Mouse (Mus musculus) MEL (cell line): ENCODE measurements around the gene Sec24d. TPM values are rescaled to one million over a fixed set of nuclear protein-coding genes. Genes with fewer than 3 reads are reported as not detected.

Source experiments
- DNase-seq: peaks from one replicate; pipeline ENCODE4 v3.0.0; 2011; ENCODE audit warnings: low read depth, low spot score
- H3K27ac ChIP-seq: 2 replicates; pipeline ENCODE4 v1.5.1; 2012; ENCODE audit warnings: low read depth, mild to moderate bottlenecking, control low read depth, low read length, moderate library complexity; ENCODE audit not compliant: control insufficient read depth
- H3K27me3 ChIP-seq, 2 experiments: fragments of 150-350 bp in 1 of 2; sonication (generic) in 1 of 2; 2 replicates each; pipeline ENCODE4 v1.6.1; 2012; ENCODE audit warnings: low read length in 2 of 2, mild to moderate bottlenecking in 2 of 2, improper control_type of control experiment in 1 of 2, moderate library complexity in 1 of 2; ENCODE audit not compliant: insufficient read depth in 2 of 2, control insufficient read depth in 1 of 2
- H3K36me3 ChIP-seq, 2 experiments: 2 replicates each; pipeline ENCODE4 v1.6.1; 2012 to 2014; ENCODE audit warnings: low read length in 2 of 2, improper control_type of control experiment in 1 of 2, inconsistent platforms in 1 of 2, mild to moderate bottlenecking in 1 of 2; ENCODE audit not compliant: insufficient read depth in 2 of 2, control insufficient read depth in 1 of 2
- H3K4me1 ChIP-seq, 2 experiments: fragments of 150-350 bp in 1 of 2; sonication (generic) in 1 of 2; 2 replicates each; pipeline ENCODE4 v1.6.1; 2012; ENCODE audit warnings: low read length in 2 of 2, improper control_type of control experiment in 1 of 2, mild to moderate bottlenecking in 1 of 2; ENCODE audit not compliant: insufficient read depth in 2 of 2, control insufficient read depth in 1 of 2
- H3K4me3 ChIP-seq, 2 experiments: fragments of 150-350 bp in 1 of 2; sonication (generic) in 1 of 2; 2 replicates each; pipeline ENCODE4 v1.5.1; 2012; ENCODE audit warnings: low read depth in 2 of 2, low read length in 2 of 2, mild to moderate bottlenecking in 2 of 2, moderate library complexity in 2 of 2, control low read depth in 1 of 2, improper control_type of control experiment in 1 of 2; ENCODE audit not compliant: control insufficient read depth in 1 of 2, insufficient read depth in 1 of 2
- H3K79me2 ChIP-seq: 2 replicates; pipeline ENCODE4 v1.6.1; 2012; ENCODE audit warnings: mild to moderate bottlenecking, low read length, moderate library complexity; ENCODE audit not compliant: control insufficient read depth, poor library complexity, insufficient read depth
- H3K9ac ChIP-seq: 2 replicates; pipeline ENCODE4 v1.6.1; 2012; ENCODE audit warnings: low read depth, mild to moderate bottlenecking, control low read depth, low read length, moderate library complexity; ENCODE audit not compliant: control insufficient read depth, poor library complexity, severe bottlenecking
- H3K9me3 ChIP-seq: fragments of 150-350 bp; sonication (generic); replicated peaks from 2 replicates; pipeline ENCODE4 v1.6.1; 2012; ENCODE audit warnings: mild to moderate bottlenecking, low read length, improper control_type of control experiment, moderate library complexity; ENCODE audit not compliant: insufficient read depth
- CHD2 ChIP-seq: IDR thresholded peaks from 2 replicates; pipeline ENCODE4 v1.6.1; 2011; ENCODE audit warnings: low read length, improper control_type of control experiment
- ELF1 ChIP-seq: IDR thresholded peaks from 2 replicates; pipeline ENCODE4 v1.6.1; 2014; ENCODE audit warnings: low read depth, mild to moderate bottlenecking, inconsistent platforms, low read length, improper control_type of control experiment, moderate library complexity
- EP300 ChIP-seq, 2 experiments: IDR thresholded peaks; 2 replicates each; pipeline ENCODE4 v1.6.1; 2011; ENCODE audit warnings: improper control_type of control experiment in 2 of 2, low read length in 2 of 2, low read depth in 1 of 2, mild to moderate bottlenecking in 1 of 2
- GABPA ChIP-seq: IDR thresholded peaks from 2 replicates; pipeline ENCODE4 v1.6.1; 2012; ENCODE audit warnings: low read depth, mild to moderate bottlenecking, inconsistent platforms, low read length, improper control_type of control experiment, moderate library complexity
- GATA1 ChIP-seq: IDR thresholded peaks from 2 replicates; pipeline ENCODE4 v1.6.1; 2011; ENCODE audit warnings: low read depth, low read length, improper control_type of control experiment
- JUND ChIP-seq: IDR thresholded peaks from 2 replicates; pipeline ENCODE4 v1.6.1; 2011; ENCODE audit warnings: low read depth, mild to moderate bottlenecking, improper control_type of control experiment, low read length
- KAT2A ChIP-seq: conservative IDR thresholded peaks from 2 replicates; pipeline ENCODE4 v1.6.1; 2012; ENCODE audit warnings: low read depth, low read length, improper control_type of control experiment, inconsistent platforms
- MAFK ChIP-seq: IDR thresholded peaks from 2 replicates; pipeline ENCODE4 v1.6.1; 2011; ENCODE audit warnings: low read depth, mild to moderate bottlenecking, low read length, improper control_type of control experiment, borderline replicate concordance
- MAX ChIP-seq: IDR thresholded peaks from 2 replicates; pipeline ENCODE4 v1.6.1; 2011; ENCODE audit warnings: low read length, improper control_type of control experiment
- MYB ChIP-seq: IDR thresholded peaks from 2 replicates; pipeline ENCODE4 v1.6.1; 2011; ENCODE audit warnings: mild to moderate bottlenecking, low read depth, low read length, improper control_type of control experiment
- POLR2AphosphoS5 ChIP-seq: IDR thresholded peaks from 2 replicates; pipeline ENCODE4 v1.6.1; 2012; ENCODE audit warnings: low read depth, borderline replicate concordance, mild to moderate bottlenecking, inconsistent platforms, low read length, moderate library complexity, mixed read lengths
- RAD21 ChIP-seq: IDR thresholded peaks from 2 replicates; pipeline ENCODE4 v1.6.1; 2011; ENCODE audit warnings: mild to moderate bottlenecking, low read depth, low read length, improper control_type of control experiment
- RCOR1 ChIP-seq: IDR thresholded peaks from 2 replicates; pipeline ENCODE4 v1.6.1; 2012; ENCODE audit warnings: low read depth, mild to moderate bottlenecking, inconsistent platforms, low read length, improper control_type of control experiment
- SIN3A ChIP-seq: IDR thresholded peaks from 2 replicates; pipeline ENCODE4 v1.6.1; 2012; ENCODE audit warnings: low read length, improper control_type of control experiment, inconsistent platforms
- TBP ChIP-seq: IDR thresholded peaks from 2 replicates; pipeline ENCODE4 v1.8.0; 2011; ENCODE audit warnings: low read depth, low read length, improper control_type of control experiment
- TCF12 ChIP-seq: IDR thresholded peaks from 2 replicates; pipeline ENCODE4 v1.6.1; 2014; ENCODE audit warnings: low read depth, mild to moderate bottlenecking, inconsistent platforms, low read length, improper control_type of control experiment, moderate library complexity
- UBTF ChIP-seq: IDR thresholded peaks from 2 replicates; pipeline ENCODE4 v1.6.1; 2012; ENCODE audit warnings: low read depth, mild to moderate bottlenecking, inconsistent platforms, low read length, improper control_type of control experiment, moderate library complexity, borderline replicate concordance; ENCODE audit not compliant: insufficient read depth
- USF1 ChIP-seq: IDR thresholded peaks from 2 replicates; pipeline ENCODE4 v1.6.1; 2014; ENCODE audit warnings: low read depth, mild to moderate bottlenecking, inconsistent platforms, low read length, improper control_type of control experiment, moderate library complexity
- ZC3H11A ChIP-seq: IDR thresholded peaks from 2 replicates; pipeline ENCODE4 v1.6.1; 2012; ENCODE audit warnings: low read depth, mild to moderate bottlenecking, inconsistent platforms, low read length, improper control_type of control experiment
- ZNF384 ChIP-seq: IDR thresholded peaks from 2 replicates; pipeline ENCODE4 v1.6.1; 2012; ENCODE audit warnings: low read depth, mild to moderate bottlenecking, inconsistent platforms, low read length, improper control_type of control experiment
- polyA plus RNA-seq, 2 experiments: library from polyadenylated mRNA; stranded (reverse) in 1 of 2; unstranded in 1 of 2; fragments of >175 nt in 1 of 2; fragments of >200 nt in 1 of 2; gene quantifications; 2 replicates each; pipeline versions ENCODE4 v1.2.1 to v1.2.4; 2012; ENCODE audit warnings: low replicate concordance in 2 of 2, low read depth in 1 of 2; ENCODE audit not compliant: insufficient read length in 2 of 2, insufficient read depth in 1 of 2, missing spikeins in 1 of 2
- total RNA-seq: library from RNA; depleted of rRNA; stranded (reverse); fragments of 300-350 nt; gene quantifications from 2 replicates; pipeline ENCODE4 v1.2.3, GENCODE M21; 2012

Gene Sec24d
- total and polyA plus RNA-seq, 3 experiments = 10.3 to 23.9 TPM; not detected in 1

- no peaks in the 10 kb centered on the region; a peak in 1 of 4 replicates for H3K36me3 ChIP-seq
Observed at GRCm38 (mm10) chr3:123305611-123306010, 38.4 kb downstream of the Sec24d start.

GRCm38 (mm10) chr3:123307446-123307845 lies 40.2 kb downstream of the Sec24d start:
- Histone ChIP-seq H3K4me1 (no peaks in the 10 kb centered on the region), H3K9me3 (no peaks in the 10 kb centered on the region), H3K27me3 (no peaks in the 10 kb centered on the region), H3K79me2 (no peaks in the 10 kb centered on the region), H3K36me3 (no peaks in the 10 kb centered on the region; a peak in 1 of 4 replicates), H3K4me3 (no peak overlapping the region), H3K9ac (no peak overlapping the region), H3K27ac (no peak overlapping the region)
- DNase-seq = no peak
- no peak for TF ChIP-seq MAX
- no peak for TF ChIP-seq POLR2AphosphoS5
- no peak for TF ChIP-seq USF1
- TF ChIP-seq ZC3H11A = no peak
- TF ChIP-seq, all 39 proteins: peak for 0

More at GRCm38 (mm10) chr3:123305611-123306010, 38.4 kb downstream of the Sec24d start:
- H3K4me3 ChIP-seq = no peak overlapping the region
- no peak for TF ChIP-seq KAT2A
- no peak for TF ChIP-seq MYB
- H3K27ac ChIP-seq = no peak overlapping the region
- no peak overlapping the region for H3K9ac ChIP-seq
- H3K4me1 ChIP-seq = no peaks in the 10 kb centered on the region
- H3K9me3 ChIP-seq = no peaks in the 10 kb centered on the region
- no peaks in the 10 kb centered on the region for H3K79me2 ChIP-seq
- H3K27me3 ChIP-seq = no peaks in the 10 kb centered on the region
- DNase-seq = no peak

GRCm38 (mm10) chr3:123309141-123309540 lies 41.9 kb downstream of the Sec24d start:
- no peak for DNase-seq
- no peaks in the 10 kb centered on the region; a peak in 1 of 4 replicates for H3K36me3 ChIP-seq
- H3K27ac ChIP-seq = no peak overlapping the region

More at GRCm38 (mm10) chr3:123309141-123309540, 41.9 kb downstream of the Sec24d start:
- no peak for TF ChIP-seq CHD2
- no peak for TF ChIP-seq GABPA
- TF ChIP-seq JUND = no peak
- no peak for TF ChIP-seq UBTF
- TF ChIP-seq ZC3H11A = no peak
- TF ChIP-seq ELF1 = no peak
- no peak for TF ChIP-seq SIN3A
- TF ChIP-seq MYB = no peak
- TF ChIP-seq RCOR1 = no peak
- no peak for TF ChIP-seq GATA1
- TF ChIP-seq TBP = no peak
- no peak for TF ChIP-seq EP300 (IDR thresholded peaks at IDR 0.05; ENCODE audit: low read depth in 1 of 2, low read length in 2 of 2)
- no peak for TF ChIP-seq TCF12
- no peak for TF ChIP-seq RAD21
- TF ChIP-seq ZNF384 = no peak
- TF ChIP-seq MAFK = no peak
- TF ChIP-seq POLR2AphosphoS5 = no peak
- TF ChIP-seq MAX = no peak
- TF ChIP-seq, all 39 proteins: peak for 0
- no peaks in the 10 kb centered on the region for H3K79me2 ChIP-seq
- H3K9ac ChIP-seq = no peak overlapping the region
- no peak overlapping the region for H3K4me3 ChIP-seq
- H3K4me1 ChIP-seq = peaks cover 0 to 3% of the 10 kb centered on the region in 2 experiments; a peak in 2 of 4 replicates
- H3K27me3 ChIP-seq = no peaks in the 10 kb centered on the region
- H3K9me3 ChIP-seq = no peaks in the 10 kb centered on the region
